Mouse (Mus musculus): Measurements from ENCODE around the gene Asb10. TPM values are rescaled to one million over a fixed set of nuclear protein-coding genes. Genes with fewer than 3 reads are reported as not detected.
A peak's percentile ranks its signal among the peaks of the same experiment; 100 is the strongest.
"Not testable (repeated sequence)": the region's sequence is repeated elsewhere in the genome, so short reads cannot be mapped to it uniquely, and the experiment has no call there.

Gene Asb10
- total and polyA plus RNA-seq, 3 experiments, result 0.12 to 0.32 TPM; not detected in 1

DNA sequence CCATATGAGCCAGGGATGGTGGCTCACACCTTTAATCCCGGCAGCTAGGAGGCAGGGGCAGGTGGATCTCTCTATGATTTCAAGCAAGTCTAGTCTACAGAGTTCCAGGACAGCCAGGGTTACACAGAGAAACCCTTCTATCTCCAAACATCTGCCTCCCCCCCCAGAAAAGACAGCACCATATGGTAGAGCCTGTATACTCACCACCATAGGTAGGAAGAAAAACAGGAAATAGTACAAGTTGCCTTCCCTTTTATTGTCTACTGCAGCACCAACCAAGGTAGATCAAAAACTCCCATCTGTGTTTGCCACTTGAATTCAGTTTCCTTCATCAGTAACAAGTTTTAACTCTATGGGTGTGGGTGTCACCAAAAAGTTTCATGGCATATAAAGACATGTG lies 35.2 kb upstream of the Asb10 start:
- Histone ChIP-seq H3K4me3 (ENCODE audit: control insufficient read depth in 1 of 2, insufficient read depth in 1 of 2, low read depth in 2 of 2, low read length in 2 of 2) (peak overlapping the region; percentile 66 to 67), H3K9ac (ENCODE audit: control insufficient read depth, low read depth, low read length, poor library complexity, severe bottlenecking) (peak overlapping the region; percentile 91), H3K36me3 (ENCODE audit: control insufficient read depth in 1 of 2, insufficient read depth in 2 of 2, low read length in 2 of 2) (peaks cover 19 to 24% of the 10 kb centered on the region in 2 experiments)

DNA sequence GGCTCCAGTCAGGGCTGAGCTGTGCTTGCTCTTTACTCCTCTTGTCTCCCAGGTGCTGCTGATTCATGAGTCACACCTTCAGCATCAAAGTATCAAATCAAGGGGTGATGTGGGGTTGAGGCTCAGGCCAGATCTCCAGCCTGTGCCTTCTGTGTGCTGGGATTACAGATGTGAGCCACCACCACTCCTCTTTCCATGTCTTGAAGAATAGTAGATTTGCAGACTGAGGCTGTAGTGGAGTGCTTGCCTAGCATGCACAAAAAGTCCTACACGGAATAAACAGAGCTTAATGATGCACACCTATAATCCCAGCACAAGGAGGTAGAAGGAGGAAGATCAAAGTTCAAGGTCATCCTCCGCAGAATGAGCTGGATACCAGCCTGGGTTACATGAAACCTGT lies 15.9 kb upstream of the Asb10 start, which contains the start of gene 4931409K22Rik:
Gene 4931409K22Rik (minus strand): TSS at position 101 of the 400 bp plus-strand sequence.
- H3K36me3 ChIP-seq (ENCODE audit: control insufficient read depth in 1 of 2, insufficient read depth in 2 of 2, low read length in 2 of 2), result no peaks in the 10 kb centered on the region
- TF ChIP-seq USF1 (IDR thresholded peaks at IDR 0.05; ENCODE audit: low read depth, low read length), result no peak
- TF ChIP-seq BHLHE40 (IDR thresholded peaks at IDR 0.05; ENCODE audit: borderline replicate concordance, low read depth, low read length), result no peak
- no peak for TF ChIP-seq NRF1 (IDR thresholded peaks at IDR 0.05; ENCODE audit: insufficient read depth, low read depth, low read length, poor library complexity, severe bottlenecking)
- TF ChIP-seq ZNF384 (IDR thresholded peaks at IDR 0.05; ENCODE audit: low read depth, low read length), result no peak
- TF ChIP-seq CHD2 (IDR thresholded peaks at IDR 0.05; ENCODE audit: low read length), result no peak
- no peak for TF ChIP-seq ETS1 (IDR thresholded peaks at IDR 0.05; ENCODE audit: low read depth, low read length)
- no peak for TF ChIP-seq TAL1 (IDR thresholded peaks at IDR 0.05; ENCODE audit: low read length)
- TF ChIP-seq MAZ (IDR thresholded peaks at IDR 0.05; ENCODE audit: low read depth, low read length), result no peak
- no peak for TF ChIP-seq MYB (IDR thresholded peaks at IDR 0.05; ENCODE audit: low read depth, low read length)
- no peak for TF ChIP-seq SIN3A (IDR thresholded peaks at IDR 0.05; ENCODE audit: low read length)
- no peak for TF ChIP-seq MYC (IDR thresholded peaks at IDR 0.05; ENCODE audit: low read depth, low read length)
- H3K9ac ChIP-seq (ENCODE audit: control insufficient read depth, low read depth, low read length, poor library complexity, severe bottlenecking), result no peak within 1 kb of the TSS
- no peak within 1 kb of the TSS for H3K4me3 ChIP-seq (ENCODE audit: control insufficient read depth in 1 of 2, insufficient read depth in 1 of 2, low read depth in 2 of 2, low read length in 2 of 2)
- no peaks in the 10 kb centered on the region for H3K4me1 ChIP-seq (ENCODE audit: control insufficient read depth in 1 of 2, insufficient read depth in 2 of 2, low read length in 2 of 2)
- H3K9me3 ChIP-seq (replicated peaks; ENCODE audit: insufficient read depth, low read length), result no peaks in the 10 kb centered on the region
- H3K27ac ChIP-seq (ENCODE audit: control insufficient read depth, low read depth, low read length), result no peak within 1 kb of the TSS
- no peak for DNase-seq (ENCODE audit: low read depth, low spot score)
- peaks cover 11 to 20% of the 10 kb centered on the region in 2 experiments for H3K27me3 ChIP-seq (ENCODE audit: control insufficient read depth in 1 of 2, insufficient read depth in 2 of 2, low read length in 2 of 2)
- no peaks in the 10 kb centered on the region for H3K79me2 ChIP-seq (ENCODE audit: control insufficient read depth, insufficient read depth, low read length, poor library complexity)

More for the DNA sequence above, 35.2 kb upstream of the Asb10 start:
- H3K27ac ChIP-seq (ENCODE audit: control insufficient read depth, low read depth, low read length), result peak overlapping the region; percentile 32
- H3K27me3 ChIP-seq (ENCODE audit: control insufficient read depth in 1 of 2, insufficient read depth in 2 of 2, low read length in 2 of 2), result no peaks in the 10 kb centered on the region
- H3K9me3 ChIP-seq (replicated peaks; ENCODE audit: insufficient read depth, low read length), result no peaks in the 10 kb centered on the region
- TF ChIP-seq TCF12 (IDR thresholded peaks at IDR 0.05; ENCODE audit: low read depth, low read length) (peak; percentile 78), POLR2AphosphoS5 (IDR thresholded peaks at IDR 0.05; ENCODE audit: borderline replicate concordance, low read depth, low read length) (no peak), GATA1 (IDR thresholded peaks at IDR 0.05; ENCODE audit: low read depth, low read length) (peak; percentile 67), EP300 (IDR thresholded peaks at IDR 0.05; ENCODE audit: low read depth in 1 of 2, low read length in 2 of 2) (peak; percentile 49 to 66), HCFC1 (IDR thresholded peaks at IDR 0.05; ENCODE audit: low read depth, low read length) (no peak), ELF1 (IDR thresholded peaks at IDR 0.05; ENCODE audit: low read depth, low read length) (no peak), ETS1 (IDR thresholded peaks at IDR 0.05; ENCODE audit: low read depth, low read length) (peak; percentile 62), TAL1 (IDR thresholded peaks at IDR 0.05; ENCODE audit: low read length) (peak; percentile 88)
- H3K4me1 ChIP-seq (ENCODE audit: control insufficient read depth in 1 of 2, insufficient read depth in 2 of 2, low read length in 2 of 2), result peaks cover 12 to 16% of the 10 kb centered on the region in 2 experiments
- DNase-seq (ENCODE audit: low read depth, low spot score), result peak; percentile 75
- H3K79me2 ChIP-seq (ENCODE audit: control insufficient read depth, insufficient read depth, low read length, poor library complexity), result peaks cover 31% of the 10 kb centered on the region

DNA sequence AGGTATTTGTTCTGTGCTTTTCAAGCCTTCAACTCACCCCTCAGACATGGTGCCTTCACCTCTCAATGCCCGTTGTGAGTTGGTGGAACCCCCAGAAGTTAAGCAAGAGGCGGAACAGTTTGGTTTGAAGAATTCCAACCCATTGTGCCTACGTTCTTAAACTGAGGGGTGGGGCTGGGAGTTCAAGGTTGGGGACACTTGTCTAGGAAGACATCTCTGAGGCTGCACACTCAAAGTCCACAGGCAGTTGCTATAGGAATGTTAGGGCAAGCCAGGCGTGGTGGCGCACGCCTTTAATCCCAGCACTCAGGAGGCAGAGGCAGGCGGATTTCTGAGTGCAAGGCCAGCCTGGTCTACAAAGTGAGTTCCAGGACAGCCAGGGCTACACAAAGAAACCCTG lies 14.6 kb upstream of the Asb10 start:
- H3K79me2 ChIP-seq (ENCODE audit: control insufficient read depth, insufficient read depth, low read length, poor library complexity); H3K9me3 ChIP-seq (replicated peaks; ENCODE audit: insufficient read depth, low read length); H3K27ac ChIP-seq (ENCODE audit: control insufficient read depth, low read depth, low read length); H3K4me3 ChIP-seq (ENCODE audit: control insufficient read depth in 1 of 2, insufficient read depth in 1 of 2, low read depth in 2 of 2, low read length in 2 of 2); DNase-seq (ENCODE audit: low read depth, low spot score); H3K4me1 ChIP-seq (ENCODE audit: control insufficient read depth in 1 of 2, insufficient read depth in 2 of 2, low read length in 2 of 2); H3K36me3 ChIP-seq (ENCODE audit: control insufficient read depth in 1 of 2, insufficient read depth in 2 of 2, low read length in 2 of 2); H3K9ac ChIP-seq (ENCODE audit: control insufficient read depth, low read depth, low read length, poor library complexity, severe bottlenecking): not testable (repeated sequence)
- H3K27me3 ChIP-seq (ENCODE audit: control insufficient read depth in 1 of 2, insufficient read depth in 2 of 2, low read length in 2 of 2), result peaks cover 11 to 20% of the 10 kb centered on the region in 2 experiments
